In the genomic region with DNA sequence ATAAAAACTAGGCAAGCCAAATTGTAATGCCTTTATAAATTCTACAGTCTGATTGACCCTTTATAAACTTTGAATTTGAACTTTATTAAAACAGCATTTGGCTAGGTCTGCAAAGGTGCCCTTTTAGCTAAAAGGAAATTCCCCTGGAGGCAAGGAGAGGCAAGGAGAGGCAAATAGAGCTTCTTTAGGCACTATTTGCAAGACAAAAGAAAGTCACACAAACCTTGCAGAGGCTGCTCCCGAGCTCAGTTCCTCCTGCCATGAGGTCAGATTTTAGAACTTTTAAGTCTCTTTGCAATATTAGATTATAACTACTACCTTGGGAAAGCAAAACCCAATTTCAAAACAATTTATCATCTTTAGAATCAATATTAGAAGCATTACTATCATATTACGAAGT, we compare ENCODE assay signal across 16 mouse cellular contexts. TPM values are rescaled to one million over a fixed set of nuclear protein-coding genes. Genes with fewer than 3 reads are reported as not detected.
DNase-seq lines count a peak whose midpoint lies in the region; TF ChIP-seq lines count a peak whose summit lies in the region.
"Not testable (repeated sequence)": the region's sequence is repeated elsewhere in the genome, so short reads cannot be mapped to it uniquely, and the experiment has no call there.
"Had no signal": no experiment of that assay in that cellular context is flagged by ENCODE, and none has a peak within 500 bp of the region (broad histone marks: within the 10 kb centered on the region; RNA-seq: fewer than 3 reads in every experiment).

No protein-coding gene starts in this region.

- TF ChIP-seq EP300 in ES-Bruce4 (IDR thresholded peaks at IDR 0.05; ENCODE audit: insufficient read depth, low read depth, low read length) = peak; percentile 67; the same call in 1 of the 2 replicates

- TF ChIP-seq POLR2A in ES-Bruce4 (IDR thresholded peaks at IDR 0.05; ENCODE audit: insufficient read depth, low read length) = not testable (repeated sequence)

- TF ChIP-seq CTCF in ES-Bruce4 (IDR thresholded peaks at IDR 0.05; ENCODE audit: low read depth, low read length) = not testable (repeated sequence)

- not testable (repeated sequence) for H3K9me3 ChIP-seq in ES-Bruce4 (replicated peaks; ENCODE audit: control insufficient read depth, insufficient read depth, low read length, poor library complexity, severe bottlenecking)

- not testable (repeated sequence) for H3K4me1 ChIP-seq in ES-Bruce4 (ENCODE audit: control insufficient read depth, insufficient read depth, low read length)

- DNase-seq in R1 (ENCODE audit: low read depth, low spot score) = peak; percentile 81
- DNase-seq in embryo, embryonic 10.5 days (ENCODE audit: low spot score) = peak; percentile 5
- peak; percentile 11 for DNase-seq in heart, adult 11 months

- H3K27ac ChIP-seq in ES-Bruce4 (ENCODE audit: insufficient read depth, low read length) = not testable (repeated sequence)

- not testable (repeated sequence) for H3K36me3 ChIP-seq in ES-Bruce4 (ENCODE audit: control insufficient read depth, insufficient read depth, low read length, poor library complexity, severe bottlenecking)

- H3K9ac ChIP-seq in ES-Bruce4 (ENCODE audit: low read depth, poor library complexity, severe bottlenecking) = peak overlapping the region; percentile 82; the same call in 1 of the 2 replicates

- H3K4me3 ChIP-seq in ES-Bruce4 (ENCODE audit: low read depth, low read length) = not testable (repeated sequence)

- H3K27me3 ChIP-seq in ES-Bruce4 (ENCODE audit: control insufficient read depth, insufficient read depth, low read length, poor library complexity, severe bottlenecking) = not testable (repeated sequence)

RNA-seq across cellular contexts. Expression of a gene that starts 29.5 kb away (rescaled TPM):
- not detected in 2 replicates for polyA plus RNA-seq in ES-Bruce4 (2011; ENCODE audit: insufficient read depth, insufficient read length, low read depth, missing spikeins)
- polyA plus RNA-seq: activated CD4-positive, CD25-positive, alpha-beta regulatory T cell, adult 4 months; C2C12; cerebellum, adult 2 months; cortical plate, adult 2 months; embryonic facial prominence, embryonic 12.5 days; embryonic facial prominence, embryonic 14.5 days; forebrain, embryonic 11.5 days; forebrain, embryonic 13.5 days; forebrain, embryonic 15.5 days; forebrain, postnatal 0 days; G1E; Patski had no signal

RNA-seq across cellular contexts. Expression of a gene that starts 50.9 kb away (rescaled TPM):
- 1.1 TPM in 2 replicates for polyA plus RNA-seq in ES-Bruce4 (2011; ENCODE audit: insufficient read depth, insufficient read length, low read depth, missing spikeins)
- polyA plus RNA-seq: activated CD4-positive, CD25-positive, alpha-beta regulatory T cell, adult 4 months; C2C12; cortical plate, adult 2 months; embryonic facial prominence, embryonic 12.5 days; embryonic facial prominence, embryonic 14.5 days; forebrain, embryonic 11.5 days; forebrain, embryonic 13.5 days; forebrain, embryonic 15.5 days; forebrain, postnatal 0 days; G1E; Patski had no signal

Comparison
In these comparisons a context has a peak if more than half of its experiments do, and no peak if none do; other contexts are left out.
1. DNase-seq: peak in every context shown above with its lines; median percentile 81 in R1; 11 in heart, adult 11 months; 5 in embryo, embryonic 10.5 days.